Mouse (Mus musculus) MEL (cell line): ENCODE data around the gene Tubal3.

Experiments
- CTCF ChIP-seq, 3 experiments: IDR thresholded peaks in 2 of 3; conservative IDR thresholded peaks in 1 of 3; 2 replicates each; pipeline ENCODE4 v1.5.1; 2011 to 2012; ENCODE audit warnings: low read length in 3 of 3, low read depth in 2 of 3, mild to moderate bottlenecking in 2 of 3, improper control_type of control experiment in 1 of 3, inconsistent platforms in 1 of 3, mixed read lengths in 1 of 3, moderate library complexity in 1 of 3; ENCODE audit not compliant: control insufficient read depth in 1 of 3, insufficient read depth in 1 of 3, poor library complexity in 1 of 3, severe bottlenecking in 1 of 3
- EP300 ChIP-seq, 2 experiments: IDR thresholded peaks; 2 replicates each; pipeline ENCODE4 v1.6.1; 2011; ENCODE audit warnings: improper control_type of control experiment in 2 of 2, low read length in 2 of 2, low read depth in 1 of 2, mild to moderate bottlenecking in 1 of 2
- GABPA ChIP-seq: IDR thresholded peaks from 2 replicates; pipeline ENCODE4 v1.6.1; 2012; ENCODE audit warnings: low read depth, mild to moderate bottlenecking, inconsistent platforms, low read length, improper control_type of control experiment, moderate library complexity
- MAFK ChIP-seq: IDR thresholded peaks from 2 replicates; pipeline ENCODE4 v1.6.1; 2011; ENCODE audit warnings: low read depth, mild to moderate bottlenecking, low read length, improper control_type of control experiment, borderline replicate concordance
- MAX ChIP-seq: IDR thresholded peaks from 2 replicates; pipeline ENCODE4 v1.6.1; 2011; ENCODE audit warnings: low read length, improper control_type of control experiment
- NRF1 ChIP-seq: IDR thresholded peaks from 2 replicates; pipeline ENCODE4 v1.6.1; 2014; ENCODE audit warnings: low read depth, mild to moderate bottlenecking, inconsistent platforms, low read length, improper control_type of control experiment, moderate library complexity; ENCODE audit not compliant: poor library complexity, insufficient read depth, severe bottlenecking
- POLR2A ChIP-seq, 2 experiments: IDR thresholded peaks; 2 replicates each; pipeline ENCODE4 v1.6.1; 2011 to 2012; ENCODE audit warnings: low read length in 2 of 2, mild to moderate bottlenecking in 2 of 2, control low read depth in 1 of 2, improper control_type of control experiment in 1 of 2, low read depth in 1 of 2, moderate library complexity in 1 of 2; ENCODE audit not compliant: control insufficient read depth in 1 of 2, insufficient read depth in 1 of 2, poor library complexity in 1 of 2
- POLR2AphosphoS5 ChIP-seq: IDR thresholded peaks from 2 replicates; pipeline ENCODE4 v1.6.1; 2012; ENCODE audit warnings: low read depth, borderline replicate concordance, mild to moderate bottlenecking, inconsistent platforms, low read length, moderate library complexity, mixed read lengths
- TCF12 ChIP-seq: IDR thresholded peaks from 2 replicates; pipeline ENCODE4 v1.6.1; 2014; ENCODE audit warnings: low read depth, mild to moderate bottlenecking, inconsistent platforms, low read length, improper control_type of control experiment, moderate library complexity
- UBTF ChIP-seq: IDR thresholded peaks from 2 replicates; pipeline ENCODE4 v1.6.1; 2012; ENCODE audit warnings: low read depth, mild to moderate bottlenecking, inconsistent platforms, low read length, improper control_type of control experiment, moderate library complexity, borderline replicate concordance; ENCODE audit not compliant: insufficient read depth
- USF2 ChIP-seq, 2 experiments: IDR thresholded peaks; 2 replicates each; pipeline ENCODE4 v1.6.1; 2011 to 2012; ENCODE audit warnings: improper control_type of control experiment in 2 of 2, low read length in 2 of 2, borderline replicate concordance in 1 of 2, inconsistent platforms in 1 of 2, low read depth in 1 of 2, mild to moderate bottlenecking in 1 of 2; ENCODE audit not compliant: insufficient read depth in 1 of 2
- ZNF384 ChIP-seq: IDR thresholded peaks from 2 replicates; pipeline ENCODE4 v1.6.1; 2012; ENCODE audit warnings: low read depth, mild to moderate bottlenecking, inconsistent platforms, low read length, improper control_type of control experiment

GRCm38 (mm10) chr13:3891479-3892087, 26.5 kb upstream of the Tubal3 start:
- TF ChIP-seq TCF12, result no peak
- no peak for TF ChIP-seq CTCF (IDR thresholded peaks at IDR 0.05 in 2 of 3, conservative IDR thresholded peaks at IDR 0.05 in 1 of 3; ENCODE audit: control insufficient read depth in 1 of 3, insufficient read depth in 1 of 3, low read depth in 2 of 3, low read length in 3 of 3, poor library complexity in 1 of 3, severe bottlenecking in 1 of 3)
- TF ChIP-seq POLR2A (IDR thresholded peaks at IDR 0.05; ENCODE audit: control insufficient read depth in 1 of 2, insufficient read depth in 1 of 2, low read depth in 1 of 2, low read length in 2 of 2, poor library complexity in 1 of 2), result no peak
- TF ChIP-seq UBTF, result no peak
- no peak for TF ChIP-seq USF2 (IDR thresholded peaks at IDR 0.05; ENCODE audit: borderline replicate concordance in 1 of 2, insufficient read depth in 1 of 2, low read depth in 1 of 2, low read length in 2 of 2)
- TF ChIP-seq MAFK, result no peak
- TF ChIP-seq NRF1, result no peak
- TF ChIP-seq EP300 (IDR thresholded peaks at IDR 0.05; ENCODE audit: low read depth in 1 of 2, low read length in 2 of 2), result no peak
- no peak for TF ChIP-seq GABPA
- TF ChIP-seq MAX, result no peak
- no peak for TF ChIP-seq ZNF384
- no peak for TF ChIP-seq POLR2AphosphoS5
